Mouse (Mus musculus) embryonic facial prominence, embryonic 11.5 days (tissue): Measurements from ENCODE around the gene Phb2. TPM values are rescaled to one million over a fixed set of nuclear protein-coding genes. Genes with fewer than 3 reads are reported as not detected.

Source experiments
- ATAC-seq: fragments of 200-750 bp; cut with Nextera tagmentation; replicated peaks from 2 replicates; pipeline ENCODE4 v1.8.0; 2017; ENCODE audit warnings: low read depth; ENCODE audit not compliant: insufficient number of reproducible peaks, low FRiP score, low TSS enrichment
- DNase-seq: peaks from one replicate; pipeline ENCODE4 v3.0.0-alpha.2; 2015; ENCODE audit warnings: low spot score
- H3K27ac ChIP-seq: fragments of 300-500 bp; sonication (generic); replicated peaks from 2 replicates; pipeline ENCODE4 v1.5.1; 2014; ENCODE audit warnings: mild to moderate bottlenecking, low read depth, low read length, control low read depth
- H3K27me3 ChIP-seq: fragments of 300-500 bp; sonication (generic); 2 replicates; pipeline ENCODE4 v1.6.1; 2014; ENCODE audit warnings: mild to moderate bottlenecking, low read length, moderate library complexity, mixed read lengths; ENCODE audit not compliant: control insufficient read depth, insufficient read depth
- H3K36me3 ChIP-seq: fragments of 300-500 bp; sonication (generic); replicated peaks from 2 replicates; pipeline ENCODE4 v1.6.1; 2014; ENCODE audit warnings: low read depth, mild to moderate bottlenecking, low read length, moderate library complexity, mixed read lengths; ENCODE audit not compliant: control insufficient read depth, insufficient read depth
- H3K4me1 ChIP-seq: fragments of 300-500 bp; sonication (generic); 2 replicates; pipeline ENCODE4 v1.6.1; 2014; ENCODE audit warnings: low read length, mixed read lengths; ENCODE audit not compliant: control insufficient read depth, insufficient read depth
- H3K4me2 ChIP-seq: fragments of 300-500 bp; sonication (generic); 2 replicates; pipeline ENCODE4 v1.6.1; 2014; ENCODE audit warnings: low read depth, mild to moderate bottlenecking, control low read depth, low read length, moderate library complexity
- H3K4me3 ChIP-seq: fragments of 300-500 bp; sonication (generic); 2 replicates; pipeline ENCODE4 v1.5.1; 2014; ENCODE audit warnings: low read depth, low read length, control low read depth
- H3K9ac ChIP-seq: fragments of 300-500 bp; sonication (generic); replicated peaks from 2 replicates; pipeline ENCODE4 v1.6.1; 2014; ENCODE audit warnings: mild to moderate bottlenecking, control low read depth, low read length
- H3K9me3 ChIP-seq: fragments of 300-500 bp; sonication (generic); replicated peaks from 2 replicates; pipeline ENCODE4 v1.6.1; 2016; ENCODE audit warnings: mild to moderate bottlenecking, low read length, inconsistent platforms, mixed read lengths; ENCODE audit not compliant: control insufficient read depth
- WGBS: fragments of 180-500 bp; shearing (Covaris S2); extraction: QIAGEN DNeasy Blood & Tissue Kit; methylation state at CpG from one replicate; pipeline ENCODE4 v1.1.7; 2014; 5-methylcytosine and 5-hydroxymethylcytosine counted together
- polyA plus RNA-seq: library from polyadenylated mRNA; unstranded; fragments of >200 nt; fragmentation: Nextera tagmentation; extraction: Ambion mirVana; gene quantifications from 2 replicates; pipeline ENCODE4 v1.2.1, GENCODE M21; 2014

Gene Phb2
- polyA plus RNA-seq, 1 experiment from 2014 or later, result 375 TPM

DNA sequence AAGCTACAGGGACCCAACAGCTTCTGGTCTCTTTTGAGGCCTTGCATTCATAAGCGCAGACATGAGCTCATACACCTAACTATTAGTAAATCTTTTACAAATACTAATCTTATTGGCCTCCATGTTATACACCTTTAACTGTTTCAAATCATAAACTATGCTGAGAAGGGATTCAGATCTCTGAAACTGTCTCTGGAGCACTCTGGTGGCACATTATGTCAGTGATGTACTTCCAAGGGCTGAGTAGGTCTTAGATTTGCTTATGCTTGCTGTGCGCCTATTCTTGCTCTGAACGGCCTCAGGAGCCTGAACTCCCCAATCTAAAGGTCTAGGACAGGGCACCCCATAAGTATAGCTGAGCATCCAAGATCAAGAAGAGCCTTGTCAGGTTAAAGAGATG is 29.7 kb downstream of the Phb2 start:
- DNase-seq, result no peak
- Histone ChIP-seq H3K4me2 (peak overlapping the region; percentile 74), H3K27me3 (no peaks in the 10 kb centered on the region), H3K27ac (peak overlapping the region; percentile 98), H3K9ac (peak overlapping the region; percentile 71), H3K4me3 (no peak overlapping the region), H3K36me3 (peaks cover 4% of the 10 kb centered on the region), H3K9me3 (no peaks in the 10 kb centered on the region), H3K4me1 (peaks cover 5% of the 10 kb centered on the region; the same call in 1 of the 2 replicates)
- ATAC-seq, result no peak
- WGBS, result 78% methylated on average over 3 of the region's 3 CpGs

DNA sequence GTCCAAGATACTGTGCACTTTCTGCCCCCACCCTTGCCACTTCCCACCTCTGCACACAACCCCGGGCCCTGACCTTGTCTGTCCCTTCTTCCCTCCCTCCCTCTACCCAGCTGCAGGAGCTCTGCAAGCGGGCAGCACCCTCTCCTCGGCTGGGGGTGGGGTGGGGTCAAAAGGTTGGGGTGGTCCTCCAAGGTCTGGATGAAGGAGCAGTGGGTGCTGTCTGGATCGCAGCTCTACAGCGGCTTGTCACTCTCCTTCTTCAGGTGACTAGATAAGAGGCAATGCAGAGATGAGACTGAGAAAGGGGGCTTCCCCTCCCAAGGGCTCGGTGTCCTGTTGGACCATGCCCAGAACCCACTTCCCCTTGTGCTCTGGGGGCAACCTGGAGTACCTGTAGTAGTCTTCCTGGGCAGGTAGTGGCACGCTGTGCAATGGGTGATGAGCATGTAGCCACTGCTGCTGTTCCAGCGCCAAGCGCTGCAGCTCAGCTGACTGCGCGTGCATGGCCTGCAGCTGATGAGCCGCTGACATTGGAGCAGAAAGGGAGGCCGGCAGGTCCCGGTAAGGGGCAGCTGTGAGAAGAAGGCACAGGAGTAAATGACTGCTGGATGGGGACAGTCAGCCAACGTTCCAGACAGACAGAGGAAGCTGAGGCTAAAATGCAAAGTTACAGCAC is 30.8 kb downstream of the Phb2 start:
- H3K4me3 ChIP-seq, result 0 out of 2 replicates have a peak overlapping the region, but pooled peaks have one; percentile 3
- peaks cover 7% of the 10 kb centered on the region for H3K36me3 ChIP-seq

DNA sequence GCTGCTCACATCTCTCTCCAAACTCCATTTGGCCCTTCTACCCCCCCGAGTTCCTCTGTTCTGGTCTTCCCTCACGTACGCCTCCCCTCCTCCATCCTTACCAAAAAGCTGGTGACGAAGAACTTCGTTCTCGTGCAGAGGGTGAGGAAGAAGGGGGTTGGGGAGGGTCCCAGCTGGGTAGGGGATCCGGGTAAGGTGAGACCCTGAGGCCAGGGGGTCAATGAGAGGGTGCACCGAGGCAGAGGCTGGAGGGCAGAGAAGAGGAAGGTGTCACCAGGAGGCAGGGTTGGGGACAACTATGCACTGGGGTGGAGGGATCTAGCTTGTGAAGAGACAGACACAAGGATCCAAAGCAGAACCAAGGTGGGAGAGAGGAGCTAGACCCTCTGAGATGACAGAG is 31.5 kb downstream of the Phb2 start:
- WGBS, result 90% methylated on average over 8 of the region's 8 CpGs
- H3K4me3 ChIP-seq, result no peak overlapping the region

More for the DNA sequence above, 30.8 kb downstream of the Phb2 start:
- no peak overlapping the region for H3K4me2 ChIP-seq
- H3K27ac ChIP-seq, result no peak overlapping the region
- no peak for ATAC-seq
- 87% methylated on average over 15 of the region's 15 CpGs for WGBS
- H3K27me3 ChIP-seq, result no peaks in the 10 kb centered on the region
- H3K9ac ChIP-seq, result no peak overlapping the region
- H3K4me1 ChIP-seq, result peaks cover 5% of the 10 kb centered on the region; the same call in 1 of the 2 replicates
- no peaks in the 10 kb centered on the region for H3K9me3 ChIP-seq
- no peak for DNase-seq

DNA sequence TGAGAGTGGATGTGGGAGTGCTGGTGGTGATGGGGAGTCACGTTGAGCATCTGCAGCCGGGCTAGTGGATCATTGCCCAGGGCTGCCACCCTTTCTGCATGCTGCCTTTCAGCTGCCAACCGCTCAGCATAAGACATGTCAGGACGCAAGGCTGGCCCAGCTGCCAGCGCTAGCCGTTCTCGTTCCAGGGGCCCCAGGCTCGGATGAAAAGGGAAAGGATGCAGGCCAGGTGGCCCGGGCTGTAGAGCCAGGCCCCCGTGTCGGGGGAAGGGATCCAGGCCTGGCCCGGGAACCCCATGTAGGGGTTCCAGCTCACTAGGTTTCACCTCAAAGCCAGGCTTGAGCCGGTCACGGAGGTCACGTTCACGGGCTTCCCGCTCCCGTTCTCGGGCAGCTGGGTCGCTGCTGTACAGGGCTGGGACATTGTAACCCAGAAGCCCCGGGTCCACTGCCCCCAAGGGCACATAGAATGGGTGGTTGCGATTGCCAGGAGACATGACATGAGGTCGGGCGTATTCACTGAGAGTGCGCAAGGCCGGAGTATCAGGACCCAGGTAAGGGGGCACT is 32.7 kb downstream of the Phb2 start:
- no peak for DNase-seq
- Histone ChIP-seq H3K9me3 (no peaks in the 10 kb centered on the region), H3K4me3 (peak overlapping the region; percentile 46), H3K9ac (peak overlapping the region; percentile 78), H3K27me3 (no peaks in the 10 kb centered on the region), H3K4me1 (peaks cover 5% of the 10 kb centered on the region; the same call in 1 of the 2 replicates), H3K27ac (peak overlapping the region; percentile 78), H3K4me2 (peak overlapping the region; percentile 27; the same call in 1 of the 2 replicates), H3K36me3 (peaks cover 7% of the 10 kb centered on the region)
- peak; percentile 0; the same call in 1 of the 2 replicates for ATAC-seq
- 71% methylated on average over 26 of the region's 26 CpGs for WGBS

More for the DNA sequence above, 31.5 kb downstream of the Phb2 start:
- H3K4me2 ChIP-seq, result no peak overlapping the region
- H3K27ac ChIP-seq, result no peak overlapping the region
- H3K36me3 ChIP-seq, result peaks cover 7% of the 10 kb centered on the region
- no peak for ATAC-seq
- no peak overlapping the region for H3K9ac ChIP-seq
- no peak for DNase-seq
- H3K27me3 ChIP-seq, result no peaks in the 10 kb centered on the region
- no peaks in the 10 kb centered on the region for H3K9me3 ChIP-seq
- peaks cover 5% of the 10 kb centered on the region; the same call in 1 of the 2 replicates for H3K4me1 ChIP-seq

DNA sequence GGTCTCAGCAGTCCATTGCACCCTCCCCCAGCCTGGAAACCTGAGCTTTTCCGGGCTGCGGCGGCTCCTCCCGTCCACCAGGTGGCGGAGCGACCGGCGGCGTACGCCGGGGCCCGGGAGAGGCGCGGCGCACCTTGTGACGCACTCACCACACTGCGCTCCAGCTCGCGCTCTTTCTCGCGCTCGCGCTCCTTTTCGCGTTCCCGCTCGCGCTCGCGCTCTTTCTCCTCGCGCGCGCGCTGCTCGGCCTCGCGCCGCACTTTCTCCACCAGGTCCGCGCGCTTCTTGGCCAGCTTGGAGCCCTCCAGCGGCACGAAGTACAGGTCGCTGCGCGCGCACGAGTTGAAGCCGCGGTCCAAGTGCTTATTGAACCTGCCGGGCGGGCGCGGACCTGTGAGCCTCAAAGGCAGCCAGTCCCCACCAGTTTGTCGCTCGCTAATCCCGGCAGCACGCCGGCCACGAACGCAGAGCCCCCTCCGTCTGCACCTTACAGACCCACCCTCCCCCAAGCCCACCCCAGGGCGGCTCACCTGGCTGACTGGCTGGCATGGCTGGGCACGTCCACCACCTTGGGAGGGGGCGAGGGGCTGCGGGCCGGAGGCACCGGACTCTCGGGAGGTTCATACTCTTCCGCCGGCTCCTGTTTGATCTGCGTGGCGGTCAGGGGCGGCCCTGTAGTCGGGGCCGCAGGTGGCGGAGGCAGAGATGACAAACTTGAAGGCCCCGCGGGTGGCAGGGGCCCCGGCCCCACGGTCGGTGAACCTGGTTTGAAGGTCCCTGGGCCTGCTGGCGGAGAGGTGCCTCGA is 33.6 kb downstream of the Phb2 start:
- H3K27ac ChIP-seq, result peak overlapping the region; percentile 78
- peak; percentile 73 for ATAC-seq
- H3K9ac ChIP-seq, result peak overlapping the region; percentile 78
- DNase-seq, result peak; percentile 97
- H3K4me1 ChIP-seq, result peaks cover 5% of the 10 kb centered on the region; the same call in 1 of the 2 replicates
- H3K9me3 ChIP-seq, result no peaks in the 10 kb centered on the region
- H3K27me3 ChIP-seq, result no peaks in the 10 kb centered on the region
- under 1% methylated on average over 85 of the region's 85 CpGs for WGBS
- peak overlapping the region; percentile 46 for H3K4me3 ChIP-seq
- peak overlapping the region; percentile 98 for H3K4me2 ChIP-seq
- H3K36me3 ChIP-seq, result peaks cover 7% of the 10 kb centered on the region

DNA sequence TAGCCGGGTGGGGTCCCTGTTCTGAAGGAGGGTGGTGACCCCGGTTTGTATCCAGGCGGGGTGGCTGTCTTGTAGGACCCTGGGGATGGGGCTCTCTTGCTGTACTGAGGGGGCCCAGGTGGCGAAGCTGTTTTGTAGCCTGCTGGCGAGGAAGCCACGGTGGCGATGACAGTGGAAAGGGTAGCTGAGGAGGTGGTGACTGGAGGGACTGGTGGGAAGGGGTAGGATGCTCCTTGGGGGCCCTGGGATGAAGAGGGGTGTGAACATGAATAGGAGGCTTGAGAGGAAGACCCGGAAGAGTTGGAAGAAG is 34.1 kb downstream of the Phb2 start:
- Histone ChIP-seq H3K9me3 (no peaks in the 10 kb centered on the region), H3K9ac (peak overlapping the region; percentile 78), H3K4me1 (peaks cover 5% of the 10 kb centered on the region; the same call in 1 of the 2 replicates), H3K4me3 (peak overlapping the region; percentile 46), H3K36me3 (peaks cover 7% of the 10 kb centered on the region), H3K4me2 (peak overlapping the region; percentile 98), H3K27ac (peak overlapping the region; percentile 78), H3K27me3 (no peaks in the 10 kb centered on the region)
- ATAC-seq (no peak; the same call in 1 of the 2 replicates), DNase-seq (no peak)
- WGBS, result 17% methylated on average over 8 of the region's 8 CpGs

DNA sequence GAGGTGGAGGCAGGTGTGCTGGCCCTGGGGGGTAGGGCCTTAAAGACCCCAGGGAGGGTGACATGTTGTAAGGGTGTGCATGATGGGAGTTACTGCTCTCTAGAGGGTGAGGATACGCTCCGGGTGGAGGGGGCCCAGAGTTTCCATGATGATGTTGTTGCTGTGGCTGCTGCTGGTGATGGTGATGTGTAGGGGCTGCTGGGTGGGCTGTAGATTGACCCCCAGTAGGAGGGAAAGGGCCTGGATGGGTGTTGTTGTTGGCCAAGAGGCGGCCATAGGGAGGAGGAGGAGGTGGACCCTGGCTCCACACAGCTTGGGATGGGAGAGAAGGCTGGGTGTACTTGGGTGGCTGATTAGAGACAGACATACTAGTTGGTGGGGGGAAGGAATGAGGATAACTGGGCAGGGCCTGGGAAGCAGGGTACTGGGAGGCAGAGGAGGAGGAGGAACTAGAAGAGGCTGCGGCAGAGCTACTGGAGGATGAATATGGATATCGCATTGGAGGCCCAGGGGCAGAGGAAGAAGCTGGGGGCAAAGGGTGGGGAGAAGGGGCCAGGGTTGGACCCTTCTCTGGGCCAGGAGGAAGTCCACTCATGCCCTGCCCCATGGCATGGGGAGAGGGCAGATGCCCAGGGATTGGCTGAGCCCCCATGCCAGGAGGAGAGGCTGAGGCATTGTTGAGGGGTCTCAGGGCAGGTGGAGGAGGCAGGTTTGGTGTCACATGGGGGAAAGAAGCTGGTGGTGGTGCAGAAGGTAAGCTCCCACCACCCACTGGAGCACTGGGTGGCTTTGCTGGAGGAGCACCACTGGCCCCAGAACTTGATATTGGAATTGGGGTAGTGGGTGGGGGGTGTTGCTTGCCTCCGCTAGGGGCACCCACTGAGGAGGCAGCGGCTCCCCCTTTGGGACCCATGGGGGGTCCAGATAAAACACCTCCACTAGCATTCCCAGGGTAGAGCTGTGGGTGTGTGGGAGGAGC is 34.8 kb downstream of the Phb2 start:
- Histone ChIP-seq H3K4me1 (peaks cover 5% of the 10 kb centered on the region; the same call in 1 of the 2 replicates), H3K27ac (no peak overlapping the region), H3K9me3 (no peaks in the 10 kb centered on the region), H3K4me2 (peak overlapping the region; percentile 98), H3K4me3 (no peak overlapping the region; the same call in 1 of the 2 replicates), H3K9ac (peak overlapping the region; percentile 78), H3K27me3 (no peaks in the 10 kb centered on the region), H3K36me3 (peaks cover 7% of the 10 kb centered on the region)
- WGBS, result 87% methylated on average over 7 of the region's 7 CpGs
- ATAC-seq, result no peak
- DNase-seq, result no peak
